Mouse (Mus musculus): Measurements from ENCODE around the gene Svs6. TPM values are rescaled to one million over a fixed set of nuclear protein-coding genes. Genes with fewer than 3 reads are reported as not detected.

Gene Svs6
- total and polyA plus RNA-seq, 3 experiments = not detected

- in situ Hi-C loops (cut with MboI; ENCODE audit: low pct_ligation_motif_present, low pct_unique_long_range_greater_than_20kb, low sequenced_read_pairs) = no loop called here
These were observed 36.1 kb downstream of the Svs6 start for GRCm38 (mm10) chr2:164352697-164353096.

DNA sequence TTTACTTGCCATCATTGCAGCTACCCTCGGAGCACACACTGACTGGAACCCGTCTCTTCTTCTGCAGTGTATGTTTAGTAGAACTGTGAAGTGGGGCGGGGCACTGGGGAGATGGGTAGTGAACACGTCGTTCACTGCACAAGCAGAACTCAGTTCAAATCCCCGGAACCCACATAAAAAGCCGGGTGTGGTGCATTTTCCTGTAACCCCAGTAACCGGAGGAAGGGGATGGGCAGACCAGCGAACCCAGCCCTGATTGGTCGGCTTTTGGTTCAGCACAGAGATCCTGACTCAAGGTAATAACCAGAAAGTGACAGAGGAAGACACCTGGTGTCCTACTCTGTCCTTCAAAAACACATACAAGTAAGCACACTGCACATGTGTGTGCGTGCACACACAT lies 36.8 kb downstream of the Svs6 start:
- no peak overlapping the region for H3K4me3 ChIP-seq (replicated peaks in 1 of 3; ENCODE audit: low read depth in 2 of 3, low read length in 2 of 3, poor library complexity in 1 of 3)
- no peaks in the 10 kb centered on the region for H3K9me3 ChIP-seq (replicated peaks; ENCODE audit: low read length)
- in situ Hi-C loops (cut with MboI; ENCODE audit: low pct_ligation_motif_present, low pct_unique_long_range_greater_than_20kb, low sequenced_read_pairs) = no loop called here
- H3K4me1 ChIP-seq (ENCODE audit: control insufficient read depth in 1 of 2, insufficient read depth in 2 of 2) = peaks cover 7 to 10% of the 10 kb centered on the region in 2 experiments
- TF ChIP-seq IRF4 (IDR thresholded peaks at IDR 0.05; ENCODE audit: low read depth, low read length) (no peak), CHD1 (IDR thresholded peaks at IDR 0.05; ENCODE audit: low read depth, low read length) (no peak), TBP (conservative IDR thresholded peaks at IDR 0.05; ENCODE audit: low read depth, low read length) (no peak), POLR2A (IDR thresholded peaks at IDR 0.05; ENCODE audit: low read depth, low read length) (no peak), ZMIZ1 (IDR thresholded peaks at IDR 0.05; ENCODE audit: low read depth, low read length) (no peak), USF2 (conservative IDR thresholded peaks at IDR 0.05; ENCODE audit: low read depth, low read length) (no peak), SIN3A (IDR thresholded peaks at IDR 0.05; ENCODE audit: low read length) (no peak), ZNF384 (IDR thresholded peaks at IDR 0.05; ENCODE audit: low read depth, low read length) (no peak), CTCF (conservative IDR thresholded peaks at IDR 0.05 in 1 of 2, IDR thresholded peaks at IDR 0.05 in 1 of 2; ENCODE audit: low read depth in 2 of 2, low read length in 2 of 2) (no peak), ETS1 (conservative IDR thresholded peaks at IDR 0.05; ENCODE audit: low read depth, low read length) (no peak), POLR2AphosphoS2 (IDR thresholded peaks at IDR 0.05; ENCODE audit: low read depth, low read length) (no peak)
- H3K36me3 ChIP-seq (replicated peaks in 1 of 2; ENCODE audit: control insufficient read depth in 1 of 2, insufficient read depth in 1 of 2, low read length in 1 of 2) = no peaks in the 10 kb centered on the region
- no peak overlapping the region for H3K9ac ChIP-seq (ENCODE audit: insufficient read depth, low read depth)
- dilution Hi-C loops (cut with MboI; ENCODE audit: extremely low pct_ligation_motif_present, extremely low pct_unique_long_range_greater_than_20kb, low sequenced_read_pairs) = no loop called here
- no peaks in the 10 kb centered on the region for H3K79me2 ChIP-seq (replicated peaks; ENCODE audit: control insufficient read depth, extremely low read depth, insufficient read depth, poor library complexity, severe bottlenecking)
- no peak for DNase-seq (ENCODE audit: extremely low read depth)
- H3K27ac ChIP-seq (ENCODE audit: insufficient read depth, low read depth) = no peak overlapping the region
- peaks cover 2% of the 10 kb centered on the region for H3K27me3 ChIP-seq (replicated peaks)
- no peak overlapping the region for H3K4me2 ChIP-seq (ENCODE audit: insufficient read depth, low read depth, poor library complexity, severe bottlenecking)

More at GRCm38 (mm10) chr2:164352697-164353096, 36.1 kb downstream of the Svs6 start:
- no peak overlapping the region for H3K9ac ChIP-seq (ENCODE audit: insufficient read depth, low read depth)
- no peaks in the 10 kb centered on the region for H3K79me2 ChIP-seq (replicated peaks; ENCODE audit: control insufficient read depth, extremely low read depth, insufficient read depth, poor library complexity, severe bottlenecking)
- TF ChIP-seq RAD21 (IDR thresholded peaks at IDR 0.05; ENCODE audit: low read depth, low read length) = no peak
- TF ChIP-seq CHD1 (IDR thresholded peaks at IDR 0.05; ENCODE audit: low read depth, low read length) = no peak
- TF ChIP-seq GABPA (IDR thresholded peaks at IDR 0.05; ENCODE audit: insufficient replicate concordance, low read depth, low read length) = no peak
- no peak for TF ChIP-seq KAT2A (IDR thresholded peaks at IDR 0.05; ENCODE audit: insufficient replicate concordance, low read length)
- no peak for TF ChIP-seq ELF1 (IDR thresholded peaks at IDR 0.05; ENCODE audit: low read depth, low read length)
- TF ChIP-seq ZNF384 (IDR thresholded peaks at IDR 0.05; ENCODE audit: low read depth, low read length) = no peak
- no peak for TF ChIP-seq USF1 (IDR thresholded peaks at IDR 0.05; ENCODE audit: low read depth, low read length)
- TF ChIP-seq HCFC1 (IDR thresholded peaks at IDR 0.05; ENCODE audit: low read depth, low read length) = no peak
- no peak for TF ChIP-seq MXI1 (IDR thresholded peaks at IDR 0.05; ENCODE audit: low read depth, low read length)
- no peak for TF ChIP-seq PAX5 (IDR thresholded peaks at IDR 0.05; ENCODE audit: low read length)
- no peak for TF ChIP-seq ETS1 (conservative IDR thresholded peaks at IDR 0.05; ENCODE audit: low read depth, low read length)
- no peak for TF ChIP-seq CTCF (conservative IDR thresholded peaks at IDR 0.05 in 1 of 2, IDR thresholded peaks at IDR 0.05 in 1 of 2; ENCODE audit: low read depth in 2 of 2, low read length in 2 of 2)
- no peaks in the 10 kb centered on the region for H3K36me3 ChIP-seq (replicated peaks in 1 of 2; ENCODE audit: control insufficient read depth in 1 of 2, insufficient read depth in 1 of 2, low read length in 1 of 2)
- no peak overlapping the region for H3K27ac ChIP-seq (ENCODE audit: insufficient read depth, low read depth)
- H3K4me1 ChIP-seq (ENCODE audit: control insufficient read depth in 1 of 2, insufficient read depth in 2 of 2) = peaks cover 7 to 10% of the 10 kb centered on the region in 2 experiments
- H3K4me3 ChIP-seq (replicated peaks in 1 of 3; ENCODE audit: low read depth in 2 of 3, low read length in 2 of 3, poor library complexity in 1 of 3) = no peak overlapping the region
- H3K9me3 ChIP-seq (replicated peaks; ENCODE audit: low read length) = no peaks in the 10 kb centered on the region
- H3K4me2 ChIP-seq (ENCODE audit: insufficient read depth, low read depth, poor library complexity, severe bottlenecking) = no peak overlapping the region
- peaks cover 2% of the 10 kb centered on the region for H3K27me3 ChIP-seq (replicated peaks)
- DNase-seq (ENCODE audit: extremely low read depth) = no peak
- dilution Hi-C loops (cut with MboI; ENCODE audit: extremely low pct_ligation_motif_present, extremely low pct_unique_long_range_greater_than_20kb, low sequenced_read_pairs) = no loop called here

Data from CH12.LX (cell line).